Mouse (Mus musculus) heart, adult 2 months (tissue): ENCODE data around the gene Smap1.

Experiments
- CTCF ChIP-seq: fragments of 200-600 bp; IDR thresholded peaks from 2 replicates; pipeline ENCODE4 v1.8.1; 2022; ENCODE audit warnings: antibody characterized with exemption, mild to moderate bottlenecking, moderate library complexity
- EP300 ChIP-seq: fragments of 200-500 bp; IDR thresholded peaks from 2 replicates; pipeline ENCODE4 v1.6.1; 2011; ENCODE audit warnings: low read depth, low read length, control low read depth; ENCODE audit not compliant: insufficient read depth
- POLR2A ChIP-seq: fragments of 200-500 bp; IDR thresholded peaks from 2 replicates; pipeline ENCODE4 v1.6.1; 2011; ENCODE audit warnings: mild to moderate bottlenecking, low read depth, low read length, control low read depth; ENCODE audit not compliant: insufficient read depth

GRCm38 (mm10) chr1:23865566-23865965 is 56.6 kb downstream of the Smap1 start:
- no peak for TF ChIP-seq CTCF
- TF ChIP-seq POLR2A: no peak
- no peak for TF ChIP-seq EP300
